Mouse (Mus musculus) cerebellum, postnatal 14 days (tissue): ENCODE measurements around the gene Dmac2.

Source experiments
- DNase-seq, 2 experiments: peaks; one replicate each; pipeline ENCODE4 v3.0.0; 2021; ENCODE audit warnings: mixed read lengths in 2 of 2

Dmac2 gene

DNA sequence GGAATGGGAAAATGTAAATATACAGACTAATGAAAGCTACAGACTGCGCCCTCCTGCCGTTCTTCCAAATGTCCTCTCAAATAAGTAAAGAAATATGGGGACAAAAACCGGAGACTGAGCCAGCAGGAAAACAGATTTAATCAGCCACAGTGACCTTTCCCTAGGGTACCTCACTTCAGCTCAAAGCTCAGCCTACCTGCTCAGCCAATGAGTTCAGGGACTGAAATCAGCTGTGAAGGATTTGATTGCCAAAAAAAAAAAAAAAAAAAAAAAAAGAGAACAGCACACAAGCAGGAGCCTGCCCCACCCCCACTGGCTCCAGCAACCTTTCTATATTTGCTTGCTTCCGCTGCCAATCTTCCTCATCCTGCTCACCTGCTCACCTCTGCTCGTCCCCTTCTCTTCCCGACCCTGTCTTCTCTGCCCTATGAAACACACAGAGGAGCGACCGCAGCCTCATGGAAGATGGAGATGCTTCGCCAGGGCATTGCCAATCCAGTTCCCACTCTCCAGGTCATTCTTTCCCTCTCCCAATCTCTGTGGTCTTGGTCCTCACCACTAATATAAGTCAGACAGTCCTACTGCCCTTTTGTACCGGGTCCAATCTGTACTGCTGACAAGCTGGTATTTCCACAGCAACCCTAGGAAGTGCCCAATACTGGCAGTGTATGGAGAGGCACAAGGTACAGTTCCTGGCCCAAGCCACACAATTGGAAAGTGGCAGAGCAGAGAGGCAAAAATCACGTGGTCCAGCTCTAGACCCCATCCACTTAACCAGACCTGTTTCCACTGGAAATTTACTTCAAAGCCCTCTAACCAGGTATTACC is 36.6 kb downstream of the Dmac2 start:
- peak; percentile 73 to 79 for DNase-seq

GRCm38 (mm10) chr7:25657785-25658184 is 38.6 kb downstream of the Dmac2 start:
- DNase-seq, result peak; percentile 41 to 62

DNA sequence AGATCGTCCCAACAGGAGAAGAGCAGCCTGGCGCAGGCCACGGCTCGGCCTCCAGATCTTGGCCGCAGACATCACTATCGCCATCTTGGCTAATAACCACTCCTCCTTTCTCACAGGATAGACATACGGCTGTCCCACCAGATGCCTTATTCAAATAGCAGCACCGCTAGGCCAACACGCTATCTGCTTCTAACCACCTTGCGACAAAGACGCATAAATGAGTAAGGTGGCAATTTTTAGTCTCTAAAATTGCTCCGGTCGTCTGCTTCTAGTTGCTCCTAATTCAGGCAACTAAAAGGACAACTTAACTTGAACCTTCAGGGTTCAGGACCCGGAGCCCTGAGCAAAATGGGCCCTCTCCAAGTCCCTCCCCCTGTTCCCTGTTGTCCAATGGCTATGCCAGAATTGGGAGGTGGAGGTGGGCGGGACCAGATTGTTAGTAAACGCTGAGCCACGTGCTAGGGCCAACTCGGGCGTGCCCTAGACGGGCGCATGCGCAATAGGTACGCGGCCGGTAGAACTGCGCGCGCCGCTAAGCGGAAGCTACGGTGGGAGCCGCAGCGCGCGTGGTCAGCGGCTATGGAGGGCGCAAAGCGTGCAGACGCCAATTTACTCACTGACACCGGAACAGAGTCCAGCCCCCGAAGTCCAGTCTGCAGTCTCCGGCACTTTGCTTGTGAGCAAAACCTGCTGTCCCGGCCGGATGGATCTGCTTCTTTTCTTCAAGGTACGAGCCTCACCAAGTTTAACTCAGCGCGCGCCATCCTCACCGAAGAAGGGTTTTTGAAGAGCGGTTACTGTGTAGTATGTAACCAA is 39.7 kb downstream of the Dmac2 start, which contains the start of the genes Bckdha and Exosc5:
TSS of gene Bckdha (minus strand) at position 325 of the 816 bp plus-strand sequence.
TSS of gene Exosc5 (plus strand) at position 508 of the 816 bp plus-strand sequence.
- peak; percentile 99 to 100 for DNase-seq

DNA sequence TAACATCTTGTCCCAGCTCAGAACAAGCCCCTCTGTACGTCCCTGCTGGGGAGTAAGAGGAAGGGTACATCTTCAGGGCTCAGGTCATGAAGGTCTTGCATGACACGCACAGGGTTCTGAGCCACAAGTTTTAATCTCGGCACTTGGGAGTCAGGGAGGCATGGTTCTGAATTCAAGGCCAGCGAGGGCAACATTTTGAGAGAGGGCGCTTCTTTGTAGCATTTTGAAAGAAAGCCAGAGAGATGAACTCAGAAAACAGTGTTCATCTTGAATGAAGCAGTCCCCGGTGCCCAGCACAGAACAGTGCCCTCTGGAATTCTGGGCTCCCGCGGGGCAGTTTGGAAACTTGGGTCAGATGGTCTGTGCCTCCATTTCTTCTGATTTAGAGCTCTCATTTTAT is 47.2 kb downstream of the Dmac2 start:
- no peak for DNase-seq

DNA sequence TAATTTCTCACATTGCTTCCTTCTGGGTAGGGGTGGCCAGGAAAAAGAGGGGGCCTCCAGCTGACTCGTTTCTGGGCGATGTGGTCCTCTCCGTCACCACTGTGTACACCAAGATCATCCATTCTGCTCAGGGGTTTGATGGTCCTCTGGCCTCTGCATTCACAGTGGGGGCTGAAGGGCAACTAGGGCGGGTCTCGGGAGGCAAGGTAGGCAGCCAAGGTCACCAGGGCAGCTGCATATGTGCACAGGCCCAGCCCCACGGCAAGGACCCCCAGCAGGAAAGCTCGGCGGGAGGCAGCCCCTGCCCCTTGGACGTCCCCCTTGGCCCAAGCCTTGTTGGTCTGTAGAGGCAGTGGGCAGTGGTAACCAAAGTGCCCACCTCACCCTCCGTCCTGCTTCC is 49.9 kb downstream of the Dmac2 start:
- DNase-seq, result no peak

- no peak for DNase-seq
Measured at GRCm38 (mm10) chr7:25669631-25670030, 50.4 kb downstream of the Dmac2 start.

- DNase-seq, result no peak
Measured at GRCm38 (mm10) chr7:25670096-25670495, 50.9 kb downstream of the Dmac2 start.

GRCm38 (mm10) chr7:25671686-25672085 is 52.5 kb downstream of the Dmac2 start:
- DNase-seq, result no peak

- DNase-seq, result no peak
Measured at GRCm38 (mm10) chr7:25672442-25672841, 53.2 kb downstream of the Dmac2 start.

DNA sequence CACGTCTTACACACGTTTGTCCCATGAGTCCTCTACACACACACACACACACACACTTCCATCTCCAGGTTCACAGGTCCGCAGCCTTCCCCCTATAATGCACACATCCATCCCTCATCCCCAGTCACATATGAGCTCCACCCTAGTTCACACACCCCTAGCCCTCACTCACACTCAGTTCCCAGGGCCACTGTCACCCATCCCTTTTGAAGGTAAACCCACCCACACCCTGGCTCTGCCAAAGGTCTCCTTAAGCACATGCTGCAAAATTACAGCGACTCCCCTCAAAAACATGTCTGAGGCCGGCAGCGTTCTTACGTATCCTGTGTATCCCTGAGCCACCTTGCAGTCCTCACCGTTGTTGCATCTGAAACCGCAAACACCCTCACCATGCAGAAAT is 55.1 kb downstream of the Dmac2 start:
- DNase-seq, result no peak

GRCm38 (mm10) chr7:25674719-25675300 is 55.6 kb downstream of the Dmac2 start, which contains the start of gene Tmem91:
Tmem91 (minus strand) TSS chr7:25675166.
- peak; percentile 47 to 63 for DNase-seq
